Mouse (Mus musculus) kidney, embryonic 14.5 days (tissue): ENCODE results near the gene Cd79a. TPM values are rescaled to one million over a fixed set of nuclear protein-coding genes. Genes with fewer than 3 reads are reported as not detected.

ENCODE experiments used
- ATAC-seq: fragments of 200-750 bp; cut with Nextera tagmentation; 2 replicates; pipeline ENCODE4 v1.8.0; 2017; ENCODE audit warnings: moderate number of reproducible peaks, mild to moderate bottlenecking, moderate TSS enrichment, moderate library complexity; ENCODE audit not compliant: low FRiP score, low TSS enrichment
- H3K27ac ChIP-seq: fragments of 300-500 bp; sonication (generic); 2 replicates; pipeline ENCODE4 v1.5.1; 2014; ENCODE audit warnings: low read depth, mild to moderate bottlenecking, low read length, moderate library complexity, mixed read lengths
- H3K27me3 ChIP-seq: fragments of 300-500 bp; sonication (generic); 2 replicates; pipeline ENCODE4 v1.6.1; 2014; ENCODE audit warnings: mild to moderate bottlenecking, low read length; ENCODE audit not compliant: control insufficient read depth, insufficient read depth
- H3K36me3 ChIP-seq: fragments of 300-500 bp; sonication (generic); 2 replicates; pipeline ENCODE4 v1.6.1; 2014; ENCODE audit warnings: low read length, mixed read lengths; ENCODE audit not compliant: control insufficient read depth, insufficient read depth
- H3K4me1 ChIP-seq: fragments of 300-500 bp; sonication (generic); 2 replicates; pipeline ENCODE4 v1.6.1; 2014; ENCODE audit warnings: low read length, mixed read lengths; ENCODE audit not compliant: control insufficient read depth, insufficient read depth
- H3K4me2 ChIP-seq: fragments of 300-500 bp; sonication (generic); replicated peaks from 2 replicates; pipeline ENCODE4 v1.6.1; 2014; ENCODE audit warnings: low read depth, mild to moderate bottlenecking, low read length
- H3K4me3 ChIP-seq: fragments of 300-500 bp; sonication (generic); 2 replicates; pipeline ENCODE4 v1.5.1; 2014; ENCODE audit warnings: mild to moderate bottlenecking, low read length
- H3K9ac ChIP-seq: fragments of 300-500 bp; sonication (generic); 2 replicates; pipeline ENCODE4 v1.6.1; 2014; ENCODE audit warnings: low read depth, mild to moderate bottlenecking, low read length, moderate library complexity
- H3K9me3 ChIP-seq: fragments of 300-500 bp; sonication (generic); 2 replicates; pipeline ENCODE4 v1.6.1; 2016; ENCODE audit warnings: low read length; ENCODE audit not compliant: control insufficient read depth
- WGBS: fragments of 180-500 bp; shearing (Covaris S2); extraction: QIAGEN DNeasy Blood & Tissue Kit; methylation state at CpG from one replicate; pipeline ENCODE4 v1.1.7; 2014; 5-methylcytosine and 5-hydroxymethylcytosine counted together
- polyA plus RNA-seq: library from polyadenylated mRNA; unstranded; fragments of >200 nt; fragmentation: Nextera tagmentation; extraction: Ambion mirVana; gene quantifications from 2 replicates; pipeline ENCODE4 v1.2.1, GENCODE M21; 2014

Gene Cd79a
- polyA plus RNA-seq, 1 experiment from 2014 or later = 1.5 TPM

DNA sequence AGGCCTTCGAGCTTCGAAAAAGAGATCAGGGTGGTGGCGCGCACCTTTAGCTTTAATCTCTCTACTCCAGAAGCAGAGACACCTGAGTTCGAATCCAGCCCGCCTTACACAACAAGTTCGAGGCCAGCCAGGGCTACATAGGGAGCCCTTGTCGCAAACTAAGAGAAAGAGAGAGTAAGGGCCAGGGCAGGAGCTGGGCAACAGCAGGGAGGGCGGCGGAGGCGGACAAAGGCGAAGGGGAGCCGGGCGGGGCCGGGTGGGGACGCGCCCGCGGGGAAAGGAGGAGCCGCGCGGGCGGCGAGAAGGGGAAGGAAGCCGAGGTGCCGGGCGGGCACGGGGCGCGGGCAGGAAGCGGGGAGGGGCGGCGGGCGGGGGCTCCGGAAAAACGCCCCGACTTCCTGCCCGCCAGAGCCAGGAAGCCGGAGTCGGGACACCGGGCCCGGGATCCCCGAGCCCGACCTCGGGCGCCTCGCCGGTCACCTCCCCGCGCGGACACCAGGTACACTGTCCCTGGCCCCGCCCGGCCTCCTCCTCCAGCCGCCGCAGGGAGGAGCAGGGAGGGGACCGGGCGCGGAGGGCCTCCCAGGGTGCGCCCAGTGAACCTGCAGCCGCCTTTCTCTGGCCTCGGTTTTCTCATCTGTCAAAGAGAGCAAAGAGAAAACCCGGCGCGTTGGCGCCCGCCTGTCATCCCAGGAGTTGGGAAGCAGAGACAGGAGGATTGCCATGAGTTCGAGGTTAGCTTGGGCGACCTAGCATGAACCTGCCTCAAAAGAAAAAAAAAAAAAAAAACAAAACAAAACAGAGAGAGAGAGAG lies 5.7 kb downstream of the Cd79a start, which contains the start of gene Arhgef1:
Gene Arhgef1 (plus strand): TSS at position 283 of the 814 bp plus-strand sequence.
- 9% methylated on average over 31 of the region's 68 CpGs for WGBS
- Histone ChIP-seq H3K4me3 (peak within 1 kb of the TSS; percentile 73), H3K9ac (peak within 1 kb of the TSS; percentile 84), H3K36me3 (no peaks in the 10 kb centered on the region), H3K27ac (peak within 1 kb of the TSS; percentile 88), H3K4me2 (peak within 1 kb of the TSS; percentile 55), H3K4me1 (peaks cover 23% of the 10 kb centered on the region), H3K27me3 (no peaks in the 10 kb centered on the region), H3K9me3 (no peaks in the 10 kb centered on the region)
- no peak for ATAC-seq

DNA sequence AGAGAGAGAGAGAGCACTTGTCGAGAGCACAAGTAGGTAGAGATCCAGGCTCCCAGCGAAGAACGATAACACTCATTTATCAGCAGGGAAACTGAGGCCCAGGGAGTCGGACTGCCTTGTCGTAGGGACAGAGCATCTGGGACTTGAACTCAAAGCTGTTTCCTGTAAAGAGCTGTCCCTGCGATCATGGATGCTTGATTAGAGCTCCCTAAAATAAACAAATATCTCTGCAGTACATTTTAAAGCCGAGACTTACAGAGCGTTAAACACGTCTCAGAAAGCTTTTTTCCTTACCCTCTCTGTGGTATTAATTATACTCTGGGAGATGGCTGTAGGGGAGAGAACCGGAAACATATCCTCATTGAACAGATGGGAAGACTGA lies 6.3 kb downstream of the Cd79a start:
- Histone ChIP-seq H3K27ac (peak overlapping the region; percentile 88; the same call in 1 of the 2 replicates), H3K9ac (peak overlapping the region; percentile 84), H3K4me2 (peak overlapping the region; percentile 55), H3K36me3 (peaks cover 4% of the 10 kb centered on the region; the same call in 1 of the 2 replicates), H3K4me3 (peak overlapping the region; percentile 73), H3K9me3 (no peaks in the 10 kb centered on the region), H3K27me3 (no peaks in the 10 kb centered on the region), H3K4me1 (peaks cover 23% of the 10 kb centered on the region)
- 27% methylated on average over 10 of the region's 10 CpGs for WGBS
- no peak for ATAC-seq

DNA sequence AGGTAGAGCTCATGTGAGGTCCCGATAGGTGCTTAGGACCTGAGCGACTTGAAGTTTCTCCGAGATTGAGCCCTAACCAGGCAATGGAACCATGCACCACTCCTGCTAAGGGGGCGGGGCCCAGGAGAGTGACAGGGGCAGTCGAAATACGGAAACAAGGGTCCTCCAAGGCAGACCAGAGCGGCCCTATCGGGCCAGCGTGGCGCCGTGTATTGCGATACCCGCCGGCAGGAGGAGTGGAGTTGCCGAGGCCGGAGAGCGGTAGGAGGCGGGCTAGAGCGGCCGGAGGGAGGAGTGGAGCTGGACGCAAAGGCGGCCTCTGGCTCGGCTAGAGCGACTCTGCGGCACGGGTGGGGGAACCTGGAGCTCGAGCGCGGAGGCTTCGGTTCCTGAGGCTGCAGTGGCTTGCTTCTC lies 6.9 kb downstream of the Cd79a start:
- Histone ChIP-seq H3K4me1 (peaks cover 23% of the 10 kb centered on the region), H3K36me3 (peaks cover 10% of the 10 kb centered on the region; the same call in 1 of the 2 replicates), H3K27ac (peak overlapping the region; percentile 30), H3K27me3 (no peaks in the 10 kb centered on the region), H3K9ac (peak overlapping the region; percentile 74), H3K4me3 (peak overlapping the region; percentile 73), H3K9me3 (no peaks in the 10 kb centered on the region), H3K4me2 (peak overlapping the region; percentile 55)
- peak; percentile 95 for ATAC-seq
- 0% methylated on average over 29 of the region's 30 CpGs for whole genome bisulfite sequencing

DNA sequence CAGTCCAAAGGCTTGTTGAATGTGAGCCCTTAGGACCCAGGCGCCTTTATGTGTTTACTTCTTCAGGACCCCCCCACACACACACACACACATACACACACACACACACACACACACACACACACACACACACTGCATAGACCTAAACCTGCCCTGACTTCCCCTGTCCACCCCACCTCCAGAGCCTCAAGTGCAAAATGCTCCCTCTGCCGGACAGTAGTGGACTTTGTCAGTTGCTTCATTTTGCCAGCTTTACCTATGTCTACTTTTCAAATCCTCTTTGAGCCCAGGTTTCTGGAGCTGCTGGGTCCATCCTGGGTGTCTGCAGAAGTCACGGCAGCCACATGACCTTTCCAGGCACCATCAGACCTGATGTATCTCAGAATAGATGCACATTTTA lies 7.8 kb downstream of the Cd79a start:
- peak overlapping the region; percentile 73 for H3K4me3 ChIP-seq
- no peak for ATAC-seq
- H3K27ac ChIP-seq = peak overlapping the region; percentile 30; the same call in 1 of the 2 replicates
- peaks cover 18% of the 10 kb centered on the region; the same call in 1 of the 2 replicates for H3K36me3 ChIP-seq
- no peaks in the 10 kb centered on the region for H3K9me3 ChIP-seq
- peak overlapping the region; percentile 55 for H3K4me2 ChIP-seq
- WGBS = 14% methylated on average over 3 of the region's 3 CpGs
- peaks cover 23% of the 10 kb centered on the region for H3K4me1 ChIP-seq
- no peaks in the 10 kb centered on the region for H3K27me3 ChIP-seq
- peak overlapping the region; percentile 74; the same call in 1 of the 2 replicates for H3K9ac ChIP-seq

- Histone ChIP-seq H3K4me1 (peaks cover 23% of the 10 kb centered on the region), H3K9ac (no peak overlapping the region)
- no peak for ATAC-seq
Observed at GRCm38 (mm10) chr7:24906551-24906950, 9.4 kb downstream of the Cd79a start.

GRCm38 (mm10) chr7:24907211-24907748 lies 10.1 kb downstream of the Cd79a start:
- peaks cover 18% of the 10 kb centered on the region for H3K4me1 ChIP-seq
- no peak overlapping the region for H3K4me3 ChIP-seq
- peak overlapping the region; percentile 42; the same call in 1 of the 2 replicates for H3K27ac ChIP-seq
- WGBS = 21% methylated on average over 13 of the region's 13 CpGs
- H3K9ac ChIP-seq = no peak overlapping the region
- H3K4me2 ChIP-seq = 0 out of 2 replicates have a peak overlapping the region, but pooled peaks have one; percentile 3
- peaks cover 32% of the 10 kb centered on the region; the same call in 1 of the 2 replicates for H3K36me3 ChIP-seq
- no peaks in the 10 kb centered on the region for H3K9me3 ChIP-seq
- no peak for ATAC-seq
- H3K27me3 ChIP-seq = no peaks in the 10 kb centered on the region

More at GRCm38 (mm10) chr7:24906551-24906950, 9.4 kb downstream of the Cd79a start:
- Histone ChIP-seq H3K27me3 (no peaks in the 10 kb centered on the region), H3K4me2 (no peak overlapping the region), H3K36me3 (peaks cover 25% of the 10 kb centered on the region; the same call in 1 of the 2 replicates), H3K27ac (no peak overlapping the region; the same call in 1 of the 2 replicates), H3K9me3 (no peaks in the 10 kb centered on the region), H3K4me3 (no peak overlapping the region)
- WGBS = 21% methylated on average over 6 of the region's 6 CpGs

GRCm38 (mm10) chr7:24912480-24912879 lies 15.3 kb downstream of the Cd79a start:
- Histone ChIP-seq H3K36me3 (peaks cover 53% of the 10 kb centered on the region; the same call in 1 of the 2 replicates), H3K4me1 (no peaks in the 10 kb centered on the region), H3K9me3 (no peaks in the 10 kb centered on the region), H3K4me2 (no peak overlapping the region), H3K27ac (no peak overlapping the region), H3K4me3 (no peak overlapping the region), H3K9ac (no peak overlapping the region), H3K27me3 (no peaks in the 10 kb centered on the region)
- no peak for ATAC-seq
- WGBS = 91% methylated on average over 14 of the region's 14 CpGs

- peaks cover 65% of the 10 kb centered on the region for H3K36me3 ChIP-seq
- no peak for ATAC-seq
- H3K27ac ChIP-seq = no peak overlapping the region
- no peaks in the 10 kb centered on the region for H3K9me3 ChIP-seq
- no peaks in the 10 kb centered on the region for H3K4me1 ChIP-seq
- WGBS = 90% methylated on average over 20 of the region's 20 CpGs
- H3K27me3 ChIP-seq = no peaks in the 10 kb centered on the region
- H3K4me3 ChIP-seq = no peak overlapping the region
- no peak overlapping the region for H3K9ac ChIP-seq
- no peak overlapping the region for H3K4me2 ChIP-seq
Observed at GRCm38 (mm10) chr7:24918763-24919323, 21.7 kb downstream of the Cd79a start.
